Mouse (Mus musculus) hindbrain, embryonic 12.5 days (tissue): Measurements from ENCODE around the gene Atg16l1. TPM values are rescaled to one million over a fixed set of nuclear protein-coding genes. Genes with fewer than 3 reads are reported as not detected.

ENCODE experiments used
- ATAC-seq: fragments of 200-750 bp; cut with Nextera tagmentation; 2 replicates; pipeline ENCODE4 v1.8.0; 2017; ENCODE audit warnings: moderate TSS enrichment; ENCODE audit not compliant: low FRiP score
- H3K27ac ChIP-seq: fragments of 300-500 bp; sonication (generic); 2 replicates; pipeline ENCODE4 v1.5.1; 2016; ENCODE audit warnings: mild to moderate bottlenecking
- H3K27me3 ChIP-seq: fragments of 300-500 bp; sonication (generic); 2 replicates; pipeline ENCODE4 v1.6.1; 2016; ENCODE audit warnings: mild to moderate bottlenecking
- H3K36me3 ChIP-seq: fragments of 300-500 bp; sonication (generic); 2 replicates; pipeline ENCODE4 v1.6.1; 2016; ENCODE audit warnings: mild to moderate bottlenecking
- H3K4me1 ChIP-seq: fragments of 300-500 bp; sonication (generic); 2 replicates; pipeline ENCODE4 v1.6.1; 2016
- H3K4me2 ChIP-seq: fragments of 300-500 bp; sonication (generic); replicated peaks from 2 replicates; pipeline ENCODE4 v1.6.1; 2016; ENCODE audit warnings: mild to moderate bottlenecking
- H3K4me3 ChIP-seq: fragments of 300-500 bp; sonication (generic); 2 replicates; pipeline ENCODE4 v1.5.1; 2016; ENCODE audit warnings: mild to moderate bottlenecking
- H3K9ac ChIP-seq: fragments of 300-500 bp; sonication (generic); 2 replicates; pipeline ENCODE4 v1.6.1; 2016; ENCODE audit warnings: mild to moderate bottlenecking, moderate library complexity
- H3K9me3 ChIP-seq: fragments of 300-500 bp; sonication (generic); replicated peaks from 2 replicates; pipeline ENCODE4 v1.6.1; 2016; ENCODE audit warnings: mild to moderate bottlenecking
- WGBS: fragments of 180-500 bp; shearing (Covaris S2); methylation state at CpG from one replicate; pipeline ENCODE4 v1.1.7; 2016; 5-methylcytosine and 5-hydroxymethylcytosine counted together
- polyA plus RNA-seq: library from polyadenylated mRNA; unstranded; fragments of >200 nt; fragmentation: Nextera tagmentation; extraction: Ambion mirVana; gene quantifications from 2 replicates; pipeline ENCODE4 v1.2.1, GENCODE M21; 2016

Atg16l1 gene
- 51.0 and 52.4 TPM in 2 replicates for polyA plus RNA-seq

DNA sequence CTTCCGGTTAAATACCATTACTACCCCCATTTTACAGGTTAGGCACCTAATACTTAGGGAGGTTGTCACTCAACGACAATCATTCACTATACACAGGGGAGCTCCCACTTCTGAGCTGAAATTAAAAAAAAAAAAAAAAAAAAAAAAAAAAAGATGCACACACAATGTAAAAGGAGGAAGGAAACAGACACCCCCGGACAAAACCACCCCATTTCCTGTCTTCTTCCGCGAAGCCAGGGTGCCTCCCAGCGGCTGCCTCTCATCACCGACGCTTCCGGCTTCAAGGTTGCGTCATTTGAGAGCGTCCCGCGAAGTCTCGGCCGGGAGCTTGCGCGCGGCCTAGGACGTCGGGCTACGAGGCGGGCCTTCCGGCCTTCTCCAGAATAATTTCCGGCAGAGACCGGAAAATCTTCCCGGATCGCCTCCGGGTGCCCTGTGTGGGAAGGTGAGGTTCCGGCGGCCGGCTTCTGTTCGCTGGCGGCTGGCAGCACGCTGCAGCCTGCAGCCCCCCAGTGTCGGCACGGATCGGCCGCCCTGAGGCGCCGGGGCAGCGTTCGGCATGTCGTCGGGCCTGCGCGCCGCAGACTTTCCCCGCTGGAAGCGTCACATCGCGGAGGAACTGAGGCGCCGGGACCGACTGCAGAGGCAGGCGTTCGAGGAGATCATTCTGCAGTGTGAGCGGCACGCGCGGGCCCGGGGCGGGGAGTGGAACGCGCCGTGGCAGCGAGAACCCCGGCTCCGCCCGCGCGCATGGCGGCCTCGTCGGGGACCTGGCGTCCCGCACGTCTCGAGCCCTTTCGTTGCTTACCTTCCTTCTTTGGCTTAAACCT lies at the start of gene Atg16l1:
Gene Atg16l1, plus strand, starts transcription at position 230 of the 830 bp plus-strand sequence.
- H3K9ac ChIP-seq: peak within 1 kb of the TSS; percentile 93
- H3K27me3 ChIP-seq: no peaks in the 10 kb centered on the region
- H3K4me3 ChIP-seq: peak within 1 kb of the TSS; percentile 99
- peaks cover 25% of the 10 kb centered on the region for H3K36me3 ChIP-seq
- peak within 1 kb of the TSS; percentile 92 for H3K27ac ChIP-seq
- ATAC-seq: peak; percentile 98
- no peaks in the 10 kb centered on the region for H3K9me3 ChIP-seq
- 2% methylated on average over 74 of the region's 79 CpGs for WGBS
- H3K4me2 ChIP-seq: peak within 1 kb of the TSS; percentile 75
- peaks cover 9% of the 10 kb centered on the region for H3K4me1 ChIP-seq

- WGBS: 90% methylated on average over 3 of the region's 3 CpGs
- 0 out of 2 replicates have a peak, but pooled peaks cover 5% of the 10 kb centered on the region for H3K9me3 ChIP-seq
- no peaks in the 10 kb centered on the region for H3K27me3 ChIP-seq
Observed at GRCm38 (mm10) chr1:87706361-87706760, 49.3 kb upstream of the Atg16l1 start.

DNA sequence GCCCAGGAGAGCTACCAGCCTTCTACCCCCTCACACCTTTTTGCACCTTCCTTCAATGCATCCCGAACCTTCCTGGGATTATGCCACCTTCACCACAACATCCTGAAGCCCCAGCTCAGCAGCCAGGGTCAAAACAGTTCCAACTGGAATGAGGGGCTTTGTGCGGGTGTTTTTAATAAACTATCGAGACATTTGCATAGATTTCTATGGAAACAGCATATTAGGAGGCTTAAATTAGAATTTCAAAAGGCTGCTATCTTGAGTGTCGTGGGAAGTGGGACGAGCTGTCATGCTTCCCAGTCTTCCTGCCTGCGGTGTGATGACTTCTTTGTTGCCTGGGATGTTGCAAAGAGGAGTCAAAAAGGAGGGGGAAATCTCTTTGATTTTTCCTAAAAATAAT lies 46.6 kb upstream of the Atg16l1 start:
- 48% methylated on average over 6 of the region's 6 CpGs for WGBS
- H3K27ac ChIP-seq: no peak overlapping the region
- no peaks in the 10 kb centered on the region for H3K27me3 ChIP-seq
- no peak overlapping the region for H3K4me2 ChIP-seq
- H3K9me3 ChIP-seq: 0 out of 2 replicates have a peak, but pooled peaks cover 5% of the 10 kb centered on the region
- ATAC-seq: no peak
- H3K4me1 ChIP-seq: 0 out of 2 replicates have a peak, but pooled peaks cover 6% of the 10 kb centered on the region
- H3K9ac ChIP-seq: no peak overlapping the region
- H3K36me3 ChIP-seq: no peaks in the 10 kb centered on the region
- no peak overlapping the region for H3K4me3 ChIP-seq

More at GRCm38 (mm10) chr1:87706361-87706760, 49.3 kb upstream of the Atg16l1 start:
- no peak overlapping the region for H3K27ac ChIP-seq
- H3K36me3 ChIP-seq: no peaks in the 10 kb centered on the region
- 0 out of 2 replicates have a peak, but pooled peaks cover 6% of the 10 kb centered on the region for H3K4me1 ChIP-seq
- ATAC-seq: no peak
- no peak overlapping the region for H3K4me2 ChIP-seq
- no peak overlapping the region for H3K4me3 ChIP-seq
- H3K9ac ChIP-seq: no peak overlapping the region

GRCm38 (mm10) chr1:87709661-87710270 lies 45.9 kb upstream of the Atg16l1 start:
- no peak for ATAC-seq
- H3K27me3 ChIP-seq: no peaks in the 10 kb centered on the region
- WGBS: 78% methylated on average over 7 of the region's 7 CpGs
- H3K4me2 ChIP-seq: no peak overlapping the region
- no peaks in the 10 kb centered on the region for H3K36me3 ChIP-seq
- 0 out of 2 replicates have a peak, but pooled peaks cover 5% of the 10 kb centered on the region for H3K9me3 ChIP-seq
- H3K4me1 ChIP-seq: 0 out of 2 replicates have a peak, but pooled peaks cover 6% of the 10 kb centered on the region
- H3K27ac ChIP-seq: no peak overlapping the region
- H3K9ac ChIP-seq: no peak overlapping the region
- H3K4me3 ChIP-seq: no peak overlapping the region

DNA sequence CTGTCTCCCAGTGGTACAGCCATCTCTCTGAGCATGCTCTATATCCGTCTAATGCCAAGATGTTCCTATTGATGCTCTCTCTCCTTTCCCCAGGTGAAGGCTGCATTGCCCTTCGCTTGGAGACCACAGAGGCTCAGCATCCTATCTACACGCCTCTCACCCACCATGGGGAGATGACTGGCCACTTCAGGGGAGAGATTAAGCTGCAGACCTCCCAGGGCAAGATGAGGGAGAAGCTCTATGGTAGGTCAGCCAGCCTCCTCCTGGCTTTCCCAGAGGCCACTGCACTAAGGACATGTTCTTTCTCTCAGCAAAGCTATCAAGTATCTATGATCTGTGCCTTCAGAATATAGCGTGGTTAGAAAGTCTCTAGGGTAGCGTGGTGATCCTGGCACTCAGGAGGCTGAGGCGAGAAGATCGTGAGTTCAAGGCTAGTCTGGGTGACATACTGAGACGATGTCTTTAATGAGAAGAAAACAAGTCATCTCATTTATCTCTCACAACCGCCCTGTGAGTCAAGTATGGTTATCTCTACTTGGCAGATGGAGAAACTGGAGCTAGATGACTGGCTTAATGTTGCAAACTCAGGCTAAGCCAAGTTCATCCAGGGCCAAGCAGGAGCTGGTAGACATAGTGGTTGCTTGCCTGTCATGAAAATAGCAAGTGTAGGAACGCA lies 43.6 kb upstream of the Atg16l1 start:
- Histone ChIP-seq H3K4me2 (no peak overlapping the region), H3K4me1 (0 out of 2 replicates have a peak, but pooled peaks cover 6% of the 10 kb centered on the region)

GRCm38 (mm10) chr1:87712614-87712971 lies 43.1 kb upstream of the Atg16l1 start:
- Histone ChIP-seq H3K4me1 (0 out of 2 replicates have a peak, but pooled peaks cover 6% of the 10 kb centered on the region), H3K4me2 (no peak overlapping the region)
- 85% methylated on average over 1 of the region's 1 CpGs for WGBS

More for the DNA sequence above, 43.6 kb upstream of the Atg16l1 start:
- H3K27me3 ChIP-seq: no peaks in the 10 kb centered on the region
- ATAC-seq: no peak
- no peaks in the 10 kb centered on the region for H3K36me3 ChIP-seq
- H3K9me3 ChIP-seq: 0 out of 2 replicates have a peak, but pooled peaks cover 5% of the 10 kb centered on the region
- H3K9ac ChIP-seq: no peak overlapping the region
- H3K4me3 ChIP-seq: no peak overlapping the region
- H3K27ac ChIP-seq: no peak overlapping the region
- WGBS: 89% methylated on average over 10 of the region's 10 CpGs

DNA sequence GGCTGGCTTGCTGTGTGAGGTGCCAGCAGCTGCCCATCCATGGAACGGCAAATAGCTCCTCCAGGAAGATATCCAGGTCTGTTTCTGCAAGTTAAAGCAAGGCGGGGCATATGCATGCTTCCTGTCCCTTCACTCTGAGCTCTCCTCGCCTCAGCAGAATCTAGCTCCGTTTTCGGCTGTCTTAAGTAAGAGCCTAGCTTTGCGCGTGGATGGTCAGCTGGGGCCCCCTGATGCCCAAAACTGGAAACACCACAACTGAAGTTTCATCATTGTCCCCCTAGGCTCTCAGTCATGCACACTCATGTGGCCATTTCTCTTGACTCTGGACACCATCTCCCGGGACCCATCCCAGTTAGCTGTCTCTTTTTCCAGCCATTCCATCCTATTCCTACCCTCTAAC lies 34.3 kb upstream of the Atg16l1 start:
- no peak for ATAC-seq
- no peaks in the 10 kb centered on the region for H3K4me1 ChIP-seq
- no peaks in the 10 kb centered on the region for H3K36me3 ChIP-seq
- no peak overlapping the region for H3K27ac ChIP-seq
- H3K27me3 ChIP-seq: no peaks in the 10 kb centered on the region
- H3K4me2 ChIP-seq: no peak overlapping the region
- 30% methylated on average over 8 of the region's 8 CpGs for WGBS
- H3K4me3 ChIP-seq: no peak overlapping the region
- no peak overlapping the region for H3K9ac ChIP-seq
- H3K9me3 ChIP-seq: no peaks in the 10 kb centered on the region

More at GRCm38 (mm10) chr1:87712614-87712971, 43.1 kb upstream of the Atg16l1 start:
- no peaks in the 10 kb centered on the region for H3K36me3 ChIP-seq
- H3K27me3 ChIP-seq: no peaks in the 10 kb centered on the region
- H3K9ac ChIP-seq: no peak overlapping the region
- H3K9me3 ChIP-seq: 0 out of 2 replicates have a peak, but pooled peaks cover 5% of the 10 kb centered on the region
- no peak overlapping the region for H3K4me3 ChIP-seq
- ATAC-seq: no peak
- no peak overlapping the region for H3K27ac ChIP-seq

DNA sequence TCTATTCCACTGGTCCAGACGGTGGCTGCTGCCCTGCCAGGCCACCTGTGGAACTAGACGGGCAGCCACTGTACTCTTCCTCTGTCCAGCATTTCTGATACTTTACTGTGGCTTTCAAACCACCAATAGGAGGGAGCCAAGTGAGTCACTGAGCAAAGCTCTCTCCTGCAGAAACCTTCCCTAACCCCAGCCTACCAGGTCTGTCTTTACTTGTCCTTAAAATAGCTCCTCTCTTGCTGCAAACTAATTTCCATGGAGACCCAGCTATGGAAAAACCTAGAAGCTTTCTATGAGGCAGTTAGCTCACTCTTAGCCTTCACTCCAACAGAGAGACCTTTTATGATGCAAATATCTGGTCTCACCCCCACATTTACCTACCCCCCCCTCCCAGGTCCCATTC lies 33.6 kb upstream of the Atg16l1 start:
- no peak for ATAC-seq
- no peaks in the 10 kb centered on the region for H3K36me3 ChIP-seq
- H3K4me3 ChIP-seq: no peak overlapping the region
- H3K4me1 ChIP-seq: no peaks in the 10 kb centered on the region
- WGBS: 54% methylated on average over 2 of the region's 2 CpGs
- no peak overlapping the region for H3K27ac ChIP-seq
- no peaks in the 10 kb centered on the region for H3K27me3 ChIP-seq
- no peak overlapping the region for H3K9ac ChIP-seq
- no peaks in the 10 kb centered on the region for H3K9me3 ChIP-seq
- H3K4me2 ChIP-seq: no peak overlapping the region

DNA sequence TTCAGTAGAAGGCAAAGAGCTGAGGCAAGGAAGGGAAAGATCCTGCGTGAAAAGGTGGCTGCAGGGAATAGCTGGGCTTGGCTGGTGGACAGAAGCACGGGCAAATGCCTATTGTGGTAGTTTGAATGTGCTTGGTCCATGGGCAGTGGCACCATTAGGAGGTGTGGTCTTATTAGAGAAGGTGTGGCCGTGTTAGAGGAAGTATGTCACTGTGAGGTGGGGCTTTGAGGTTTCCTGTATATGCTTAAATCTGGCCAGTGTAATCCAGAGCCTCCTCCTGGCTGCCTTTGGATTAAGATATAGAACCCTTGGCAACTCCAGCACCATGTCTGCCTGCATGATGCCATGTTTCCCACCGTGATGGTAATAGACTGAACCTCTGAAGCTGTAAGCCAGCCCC lies 32.3 kb upstream of the Atg16l1 start:
- no peak overlapping the region for H3K9ac ChIP-seq
- no peaks in the 10 kb centered on the region for H3K27me3 ChIP-seq
- H3K4me1 ChIP-seq: no peaks in the 10 kb centered on the region
- no peaks in the 10 kb centered on the region for H3K36me3 ChIP-seq
- WGBS: 80% methylated on average over 4 of the region's 4 CpGs
- no peak overlapping the region for H3K27ac ChIP-seq
- H3K9me3 ChIP-seq: no peaks in the 10 kb centered on the region
- no peak for ATAC-seq
- no peak overlapping the region for H3K4me3 ChIP-seq
- H3K4me2 ChIP-seq: no peak overlapping the region

DNA sequence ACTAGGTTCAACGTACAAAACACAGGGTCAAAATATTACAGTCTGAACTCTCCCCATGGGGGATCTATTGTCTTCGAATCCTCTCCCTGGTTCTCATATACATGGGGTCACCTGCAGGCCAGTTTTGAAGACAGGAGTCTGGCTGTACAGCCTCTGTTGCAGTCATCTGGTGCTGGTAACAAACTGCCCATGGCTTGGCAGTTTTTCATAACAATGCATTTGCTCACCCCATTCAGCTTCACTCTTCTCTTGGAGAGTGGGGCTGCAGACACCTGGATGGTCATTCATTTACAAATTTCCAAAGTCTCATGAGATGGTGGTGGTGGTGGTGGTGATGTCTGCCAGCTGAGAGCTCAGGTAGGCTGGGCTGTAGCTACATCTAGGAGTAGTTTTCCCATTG lies 26.6 kb upstream of the Atg16l1 start:
- no peaks in the 10 kb centered on the region for H3K27me3 ChIP-seq
- H3K4me3 ChIP-seq: no peak overlapping the region
- no peak for ATAC-seq
- no peak overlapping the region for H3K27ac ChIP-seq
- no peaks in the 10 kb centered on the region for H3K4me1 ChIP-seq
- H3K9ac ChIP-seq: no peak overlapping the region
- H3K36me3 ChIP-seq: no peaks in the 10 kb centered on the region
- 78% methylated on average over 2 of the region's 2 CpGs for WGBS
- no peak overlapping the region for H3K4me2 ChIP-seq
- no peaks in the 10 kb centered on the region for H3K9me3 ChIP-seq

- Histone ChIP-seq H3K4me1 (no peaks in the 10 kb centered on the region), H3K4me2 (no peak overlapping the region), H3K9me3 (no peaks in the 10 kb centered on the region), H3K4me3 (no peak overlapping the region), H3K27ac (no peak overlapping the region), H3K9ac (no peak overlapping the region), H3K27me3 (no peaks in the 10 kb centered on the region), H3K36me3 (no peaks in the 10 kb centered on the region)
- 90% methylated on average over 6 of the region's 6 CpGs for WGBS
- no peak for ATAC-seq
Observed at GRCm38 (mm10) chr1:87729850-87730249, 25.8 kb upstream of the Atg16l1 start.

GRCm38 (mm10) chr1:87730271-87730670 lies 25.4 kb upstream of the Atg16l1 start:
- 88% methylated on average over 7 of the region's 7 CpGs for WGBS
- no peaks in the 10 kb centered on the region for H3K4me1 ChIP-seq
- H3K9ac ChIP-seq: no peak overlapping the region
- H3K27me3 ChIP-seq: no peaks in the 10 kb centered on the region
- no peaks in the 10 kb centered on the region for H3K9me3 ChIP-seq
- H3K4me3 ChIP-seq: no peak overlapping the region
- H3K36me3 ChIP-seq: no peaks in the 10 kb centered on the region
- ATAC-seq: no peak
- H3K4me2 ChIP-seq: no peak overlapping the region
- no peak overlapping the region for H3K27ac ChIP-seq
